Mouse (Mus musculus) bone marrow macrophage, adult 2 months (primary cell): ENCODE data around the gene Herc2.

Experiments
- CTCF ChIP-seq: IDR thresholded peaks from 2 replicates; pipeline ENCODE4 v1.5.1; 2012; ENCODE audit warnings: low read depth, mild to moderate bottlenecking, low read length, moderate library complexity
- POLR2A ChIP-seq: IDR thresholded peaks from 2 replicates; pipeline ENCODE4 v1.6.1; 2012; ENCODE audit warnings: mild to moderate bottlenecking, low read depth, low read length, borderline replicate concordance

DNA sequence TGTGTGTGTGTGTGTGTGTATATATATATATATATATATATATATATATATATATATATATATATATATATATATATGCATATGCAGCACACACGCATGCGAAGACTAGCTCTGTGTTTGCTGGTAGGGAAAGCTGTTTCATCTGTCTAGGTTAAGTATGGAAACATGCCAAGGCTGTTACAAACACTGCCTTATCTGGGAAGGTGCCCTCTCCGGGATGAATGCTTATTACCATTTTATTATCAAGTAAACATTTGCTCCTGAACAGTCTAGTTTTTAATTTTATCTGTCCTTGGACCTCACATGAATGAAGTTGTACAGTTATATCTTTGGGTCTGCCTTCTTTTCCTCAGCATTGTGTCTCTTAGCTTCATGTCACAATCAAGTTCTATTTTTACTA lies 79.6 kb downstream of the Herc2 start:
- TF ChIP-seq CTCF (no peak), POLR2A (no peak)
